Mouse (Mus musculus): Measurements from ENCODE around the gene Smurf1.

Smurf1 gene

DNA sequence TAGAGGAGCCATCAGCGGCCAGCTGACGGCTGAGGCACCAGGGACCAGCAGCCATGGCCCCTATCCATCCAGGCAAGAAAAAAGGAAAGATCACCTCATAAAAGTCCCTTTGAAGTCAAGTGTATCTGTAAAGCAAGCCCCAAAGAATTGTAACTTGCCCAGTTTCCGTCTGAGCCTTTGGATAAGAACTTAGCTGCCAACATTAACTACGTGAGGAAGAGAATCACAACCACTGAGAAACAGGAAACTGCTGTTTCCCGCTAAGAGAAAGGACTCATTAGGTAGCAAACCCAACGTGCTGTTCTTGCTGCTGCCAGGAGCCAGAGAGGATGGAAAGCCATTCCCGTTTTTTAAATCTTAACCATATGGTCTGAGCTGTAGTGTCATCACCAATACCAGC, 94.9 kb downstream of the Smurf1 start:
- DNase-seq (ENCODE audit: low spot score in 2 of 2): no peak

DNA sequence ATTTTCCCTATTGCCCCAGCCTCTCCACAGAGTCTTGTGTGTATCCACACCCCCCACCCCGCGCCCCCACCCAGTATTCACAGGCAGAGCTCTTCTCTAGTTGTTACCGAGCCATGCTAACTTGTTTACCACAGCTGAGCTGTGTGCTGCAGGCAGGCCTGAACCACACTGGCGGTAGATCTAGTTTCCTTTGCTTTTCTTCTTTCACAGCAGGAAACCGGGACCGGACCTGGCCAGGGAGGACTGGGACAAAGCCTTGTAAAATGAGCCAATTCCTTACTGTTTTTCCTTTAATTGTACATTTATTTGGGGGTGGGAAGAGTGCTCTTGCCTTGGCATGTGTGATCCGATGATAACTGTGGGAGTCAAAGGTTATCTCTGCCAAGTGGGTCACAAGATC, 96.2 kb downstream of the Smurf1 start:
- no peak for DNase-seq (ENCODE audit: low spot score in 2 of 2)

DNA sequence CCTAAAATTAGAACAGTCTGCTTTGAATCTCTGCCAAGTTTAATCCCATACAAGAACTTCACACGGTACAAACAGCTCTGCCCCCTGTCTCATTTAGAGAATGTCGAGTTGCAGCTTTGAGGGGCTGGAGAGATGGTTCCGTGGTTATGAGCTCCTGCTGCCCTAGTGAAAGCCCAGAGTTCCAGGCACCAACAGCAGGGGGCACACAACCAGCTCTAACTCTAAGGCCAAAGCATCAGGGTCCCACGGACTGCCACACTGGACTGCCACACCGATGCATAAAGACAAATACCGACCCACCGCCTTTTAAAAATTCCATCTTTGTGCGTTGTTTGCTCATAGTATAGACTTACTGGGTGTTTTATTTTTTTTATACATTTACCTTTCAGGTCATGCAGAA, 98.7 kb downstream of the Smurf1 start:
- no peak for DNase-seq (ENCODE audit: low spot score in 2 of 2)

DNA sequence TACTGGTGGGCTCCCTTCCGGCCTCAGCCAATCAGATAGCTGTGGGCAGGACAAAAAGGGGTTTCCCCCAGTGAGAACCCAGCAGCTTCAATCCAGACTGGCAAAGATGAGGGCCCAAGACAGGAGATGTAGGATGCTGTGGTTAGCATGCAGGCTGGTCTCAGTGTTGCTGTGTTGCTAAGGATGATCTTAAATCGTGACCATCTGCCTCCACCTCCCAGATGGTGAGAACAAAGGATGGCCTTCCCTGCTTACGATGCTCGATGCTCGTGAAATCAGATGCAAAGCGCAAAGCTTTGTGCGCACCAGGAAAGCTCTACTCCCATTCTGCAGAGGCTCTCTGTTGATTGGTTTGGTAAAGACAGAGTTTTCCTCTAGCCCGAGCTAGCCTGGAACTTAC, 104.7 kb downstream of the Smurf1 start:
- DNase-seq (ENCODE audit: low spot score in 2 of 2): no peak

DNA sequence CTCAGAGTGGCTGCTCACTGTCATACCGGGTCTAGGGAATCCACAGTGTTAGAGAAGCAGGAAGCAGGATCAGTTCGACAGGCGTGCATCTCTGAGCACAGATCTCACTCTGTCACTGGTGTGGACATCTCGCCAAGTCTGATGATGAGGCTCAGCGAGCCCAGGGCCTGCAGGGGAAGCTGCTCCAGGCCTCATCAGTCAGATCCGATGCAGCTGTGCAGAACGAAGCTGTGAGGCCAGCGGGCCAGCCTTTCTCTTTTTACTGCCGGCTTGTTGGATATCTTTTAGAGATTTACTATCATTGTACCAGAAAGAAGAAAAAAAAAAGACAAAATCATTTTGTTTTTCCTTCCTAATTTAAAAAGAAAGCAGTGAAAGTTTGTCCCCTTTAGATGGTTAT, 106.4 kb downstream of the Smurf1 start:
- DNase-seq (ENCODE audit: low spot score in 2 of 2): no peak

DNA sequence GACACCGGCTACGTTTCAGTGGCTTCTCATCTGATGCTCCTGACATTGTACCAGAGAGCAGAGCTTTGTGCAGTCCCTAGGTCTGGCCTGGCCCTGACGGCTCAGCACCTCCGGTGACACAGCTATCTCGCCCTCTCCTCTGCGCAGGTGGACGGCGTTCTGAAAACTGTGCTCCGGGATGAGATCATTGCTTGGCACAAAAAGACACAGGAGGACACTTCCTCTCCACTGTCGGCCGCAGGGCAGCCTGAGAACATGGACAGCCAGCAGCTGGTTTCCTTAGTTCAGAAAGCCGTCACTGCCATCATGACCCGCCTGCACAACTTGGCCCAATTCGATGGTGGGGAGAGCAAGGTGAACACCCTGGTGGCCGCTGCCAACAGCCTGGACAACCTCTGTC, 107.1 kb downstream of the Smurf1 start:
- DNase-seq (ENCODE audit: low spot score in 2 of 2): no peak

DNA sequence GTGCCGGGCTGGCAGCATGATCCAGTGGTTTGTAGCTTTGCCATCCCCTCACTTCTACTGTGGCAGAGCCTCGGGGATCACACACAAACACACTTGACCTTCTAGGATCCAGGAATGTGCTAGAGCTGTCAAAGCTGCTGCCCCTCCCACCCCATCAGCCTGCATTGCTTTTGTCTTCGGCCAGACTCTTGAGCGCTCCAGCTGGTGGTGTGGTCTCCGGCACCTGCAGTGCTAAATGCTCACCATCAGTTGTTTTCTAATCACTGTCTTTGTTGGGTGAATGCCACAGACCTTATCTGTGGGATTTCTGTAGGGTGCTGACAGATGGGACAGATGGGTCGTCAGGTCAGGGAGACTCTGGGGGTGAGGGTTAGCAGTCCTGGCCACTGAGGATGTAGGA, 109.7 kb downstream of the Smurf1 start:
- no peak for DNase-seq (ENCODE audit: low spot score in 2 of 2)

DNA sequence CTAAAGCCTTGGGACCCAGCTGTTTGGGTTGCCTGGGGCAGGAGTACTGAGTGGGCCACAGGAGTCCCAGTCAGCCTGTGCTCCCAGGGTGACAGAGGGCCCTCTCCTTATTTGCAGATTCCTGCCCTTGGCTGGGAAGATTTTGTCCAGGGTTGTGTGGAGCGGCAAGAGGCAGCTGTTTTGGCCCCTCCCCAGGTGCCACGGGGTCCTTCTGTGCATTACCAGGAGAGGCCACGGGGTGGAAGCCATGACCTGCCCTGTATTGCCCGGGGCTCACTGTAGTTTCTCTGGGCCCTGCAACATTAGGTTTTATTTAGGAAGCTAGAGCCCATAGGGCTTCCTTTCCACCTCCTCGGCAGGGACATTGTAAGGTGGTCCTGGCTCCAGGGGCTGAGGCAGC, 111.7 kb downstream of the Smurf1 start:
- no peak for DNase-seq (ENCODE audit: low spot score in 2 of 2)

DNA sequence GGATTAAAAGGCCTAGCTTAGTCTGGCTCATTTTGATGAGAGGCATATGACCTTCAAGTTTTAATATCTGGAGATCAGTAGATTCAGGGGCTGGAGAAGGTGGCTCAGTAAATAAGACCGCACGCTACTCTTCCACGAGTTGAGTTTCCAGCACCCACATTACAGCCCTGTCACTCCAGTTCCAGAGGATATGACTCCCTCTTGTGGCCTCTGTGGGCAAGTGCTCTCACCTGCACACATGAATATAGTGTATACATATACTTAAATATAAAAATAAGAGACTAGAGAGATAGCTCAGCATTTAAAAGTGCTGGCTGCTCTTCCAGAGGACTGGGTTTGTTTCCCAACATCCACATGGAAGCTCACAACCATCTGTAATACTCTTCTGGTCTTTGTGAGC, 113.8 kb downstream of the Smurf1 start:
- DNase-seq (ENCODE audit: low spot score in 2 of 2): no peak

DNA sequence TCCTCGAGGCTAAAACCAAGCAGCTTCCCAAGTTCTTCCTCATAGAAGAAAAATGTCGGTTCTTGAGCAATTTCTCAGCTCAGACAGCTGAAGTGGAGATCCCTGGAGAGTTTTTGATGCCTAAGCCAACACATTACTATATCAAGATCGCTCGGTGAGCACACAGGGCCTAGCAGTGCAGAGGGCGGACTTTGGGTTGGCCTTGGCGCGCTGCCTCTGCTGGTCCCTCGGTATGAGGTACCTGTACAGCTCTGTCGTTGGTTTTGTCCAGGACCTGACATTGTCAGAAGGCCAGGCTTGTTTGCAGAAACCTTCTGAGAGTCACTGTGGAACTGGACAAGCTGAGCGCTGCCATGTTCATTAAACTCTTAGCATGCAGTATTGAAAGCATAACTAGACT, 115.7 kb downstream of the Smurf1 start:
- no peak for DNase-seq (ENCODE audit: low spot score in 2 of 2)

DNA sequence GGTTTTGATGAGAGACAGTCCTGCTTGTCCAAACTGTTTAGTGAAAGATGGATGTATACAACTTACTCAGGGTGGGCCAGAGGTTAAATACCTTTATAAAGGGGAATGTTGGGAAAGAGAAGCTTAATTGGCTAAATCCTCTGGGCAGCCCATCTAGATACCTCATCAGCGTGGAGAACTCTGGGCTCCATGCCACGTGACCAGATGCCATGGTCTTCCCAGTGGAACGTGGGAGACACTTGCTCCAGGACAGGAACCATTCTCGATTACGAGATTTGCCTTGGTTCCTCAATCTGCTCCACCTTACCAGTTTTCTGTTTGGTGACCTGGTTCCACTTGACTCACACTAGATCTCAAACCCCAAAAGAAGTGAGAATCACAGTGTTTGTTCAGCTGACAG, 116.9 kb downstream of the Smurf1 start:
- DNase-seq (ENCODE audit: low spot score in 2 of 2): no peak

DNA sequence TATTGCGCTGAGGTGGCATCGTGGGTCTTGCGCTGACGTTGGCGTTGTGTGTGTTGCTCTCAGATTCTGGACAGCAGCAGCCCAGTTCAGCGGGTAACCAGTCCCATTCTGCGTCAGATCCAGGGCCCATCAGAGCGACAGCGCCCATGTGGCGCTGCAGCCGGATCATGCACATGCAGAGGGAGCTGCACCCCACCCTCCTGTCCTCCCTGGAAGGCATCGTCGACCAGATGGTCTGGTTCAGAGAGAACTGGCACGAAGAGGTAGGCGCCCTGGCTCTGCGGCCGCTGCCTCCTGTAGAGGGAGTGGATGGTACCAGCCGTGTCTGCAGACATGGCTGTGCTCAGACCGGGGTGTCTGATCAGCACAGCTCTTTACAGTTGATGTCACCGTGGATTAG, 120.3 kb downstream of the Smurf1 start:
- DNase-seq (ENCODE audit: low spot score in 2 of 2): no peak

DNA sequence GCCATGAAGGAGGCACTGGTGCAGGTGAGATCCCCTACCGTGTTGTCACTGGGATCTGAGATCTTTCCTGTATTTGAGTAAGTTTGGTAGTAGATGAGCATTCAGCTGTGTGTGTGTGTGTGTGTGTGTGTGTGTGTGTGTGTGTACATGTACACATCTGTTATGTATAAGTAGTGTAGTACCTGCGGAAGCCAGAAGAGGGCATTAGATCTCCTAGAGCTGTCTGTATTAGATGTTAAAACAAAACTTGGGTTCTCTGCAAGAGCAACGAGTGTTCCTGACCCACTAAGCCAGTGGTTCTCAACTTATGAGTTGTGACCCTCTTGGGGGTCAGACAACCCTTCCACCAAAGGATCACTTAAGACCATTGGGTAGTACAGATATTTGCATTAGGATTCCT, 129.5 kb downstream of the Smurf1 start:
- peak in 1 of 2 experiments; percentile 49 for DNase-seq (ENCODE audit: low spot score in 2 of 2)

DNA sequence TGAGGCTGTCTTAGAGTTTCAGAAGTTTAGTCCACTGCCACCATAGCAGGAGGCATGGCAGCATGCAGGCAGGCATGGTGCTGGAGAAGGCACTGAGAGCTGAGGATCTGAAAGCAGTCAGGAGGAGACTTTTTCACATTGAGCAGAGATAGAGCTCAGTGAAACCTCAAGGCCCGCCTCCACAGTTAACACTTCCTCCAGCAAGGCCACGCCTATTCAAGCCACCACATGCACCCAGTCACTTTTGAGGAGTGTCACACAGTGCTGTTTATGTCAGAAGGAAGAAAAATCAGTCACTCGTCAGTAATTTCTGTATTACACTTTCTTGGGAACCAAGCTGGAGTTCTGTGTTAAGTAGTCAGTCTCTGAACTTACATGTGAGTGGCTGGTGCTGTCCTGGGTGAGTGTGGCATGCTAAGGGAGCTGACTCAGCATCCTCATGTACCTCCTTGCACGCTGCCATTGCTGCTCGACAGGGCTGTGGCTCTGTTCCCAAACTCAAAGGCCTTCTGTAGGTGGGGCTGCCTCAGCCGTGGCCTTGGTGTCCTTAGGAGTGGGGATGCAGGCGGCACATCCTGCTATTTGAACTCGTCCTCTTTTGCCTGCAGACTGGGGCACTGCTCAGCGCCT, 133.7 kb downstream of the Smurf1 start:
- DNase-seq (ENCODE audit: low spot score in 2 of 2): no peak

DNA sequence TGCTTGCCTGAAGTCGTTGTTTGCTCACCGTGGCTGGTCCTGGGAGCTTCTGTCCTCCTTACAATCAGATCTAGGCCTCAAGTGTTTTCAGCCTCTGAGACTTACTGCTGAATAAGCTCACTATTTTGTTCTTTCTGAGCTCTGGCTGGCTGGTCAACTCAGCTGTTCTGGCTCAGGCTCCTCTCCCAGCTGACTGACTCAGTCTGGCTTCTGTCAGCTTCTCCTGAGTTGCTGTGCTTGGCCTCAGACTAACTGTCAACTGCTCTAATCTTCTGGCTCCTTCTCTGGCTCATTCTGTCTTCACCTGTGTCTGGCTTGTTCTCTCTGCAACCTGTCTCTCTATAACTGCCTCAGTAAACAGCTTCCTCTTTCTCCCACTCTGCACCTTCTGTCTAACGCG, 136.0 kb downstream of the Smurf1 start:
- DNase-seq (ENCODE audit: low spot score in 2 of 2): no peak

DNA sequence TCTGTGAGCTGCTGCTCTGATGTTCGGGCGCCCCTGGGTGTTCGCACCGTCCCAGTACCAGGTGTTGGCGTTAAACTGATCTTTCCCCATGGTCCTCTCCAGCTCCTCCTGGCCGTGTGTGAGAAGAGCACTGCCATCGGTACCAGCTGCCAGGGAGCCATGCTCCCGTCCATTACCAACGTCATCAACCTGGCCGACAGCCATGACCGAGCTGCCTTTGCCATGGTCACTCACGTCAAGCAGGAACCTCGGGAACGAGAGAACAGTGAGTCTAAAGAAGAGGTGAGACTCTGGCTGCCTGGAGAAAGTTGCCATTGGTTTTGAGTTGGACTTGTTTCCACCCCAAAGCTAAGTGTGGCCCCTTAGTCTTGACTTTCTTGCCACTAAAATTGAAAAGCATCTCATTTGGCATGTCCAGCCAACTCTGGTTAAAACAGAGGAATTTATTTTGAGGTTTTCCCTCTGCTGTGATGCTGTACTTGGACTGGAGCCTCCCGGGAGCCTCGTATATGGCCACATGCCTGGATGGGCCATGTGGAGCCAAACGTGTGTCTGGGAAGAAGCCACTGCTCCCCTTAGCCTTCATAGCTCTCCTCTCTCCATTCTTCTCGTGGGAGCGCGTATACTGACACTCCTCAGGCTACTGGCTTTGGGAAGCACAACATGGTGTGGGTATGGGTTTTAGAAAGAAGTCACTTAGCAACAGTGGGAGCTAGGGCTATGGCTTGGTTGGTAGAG, 137.1 kb downstream of the Smurf1 start:
- DNase-seq (ENCODE audit: low spot score in 2 of 2): peak; percentile 61 to 62

Data from right cerebral cortex, postnatal 10 days (tissue).